ENCODE assay signal across 8 mouse cellular contexts in genomic region chr9:83350613-83351012, GRCm38 (mm10).
DNase-seq lines count a peak whose midpoint lies in the region; ATAC-seq lines count a peak whose summit lies in the region.

No protein-coding gene starts in this region.

- WGBS in limb, embryonic 15.5 days: 17% methylated on average over 5 of the region's 5 CpGs
- 19% methylated on average over 5 of the region's 5 CpGs for WGBS in stomach, embryonic 15.5 days

- no peaks in the 10 kb centered on the region for H3K36me3 ChIP-seq in limb, embryonic 15.5 days
- no peaks in the 10 kb centered on the region for H3K36me3 ChIP-seq in stomach, embryonic 15.5 days

- peak; percentile 27 to 60 for DNase-seq in cerebellum, postnatal 14 days
- no peak for DNase-seq in cerebellum, adult 11-12 months
- peak; percentile 59 for DNase-seq in urinary bladder, postnatal 14 days (ENCODE audit: low spot score)
- DNase-seq in urinary bladder, postnatal 10 days (ENCODE audit: low spot score): no peak
- peak; percentile 75 for DNase-seq in heart, postnatal 4 days
- no peak for DNase-seq in MN1 (ENCODE audit: low spot score)

- H3K27me3 ChIP-seq in limb, embryonic 15.5 days: no peaks in the 10 kb centered on the region
- H3K27me3 ChIP-seq in stomach, embryonic 15.5 days (replicated peaks): no peaks in the 10 kb centered on the region

- no peak overlapping the region for H3K9ac ChIP-seq in limb, embryonic 15.5 days
- no peak overlapping the region for H3K9ac ChIP-seq in stomach, embryonic 15.5 days

- no peak overlapping the region for H3K4me3 ChIP-seq in limb, embryonic 15.5 days
- H3K4me3 ChIP-seq in stomach, embryonic 15.5 days (replicated peaks): no peak overlapping the region

- peaks cover 28% of the 10 kb centered on the region for H3K4me1 ChIP-seq in limb, embryonic 15.5 days
- peaks cover 27% of the 10 kb centered on the region for H3K4me1 ChIP-seq in stomach, embryonic 15.5 days

- no peak overlapping the region for H3K4me2 ChIP-seq in limb, embryonic 15.5 days
- H3K4me2 ChIP-seq in stomach, embryonic 15.5 days: no peak overlapping the region

- no peaks in the 10 kb centered on the region for H3K9me3 ChIP-seq in limb, embryonic 15.5 days
- no peaks in the 10 kb centered on the region for H3K9me3 ChIP-seq in stomach, embryonic 15.5 days

- 0 out of 2 replicates have a peak overlapping the region, but pooled peaks have one; percentile 12 for H3K27ac ChIP-seq in limb, embryonic 15.5 days
- H3K27ac ChIP-seq in stomach, embryonic 15.5 days: peak overlapping the region; percentile 80

- ATAC-seq in limb, embryonic 15.5 days (ENCODE audit: insufficient number of reproducible peaks, low FRiP score, low TSS enrichment, low read depth): no peak
- peak; percentile 62; the same call in 1 of the 2 replicates for ATAC-seq in stomach, embryonic 15.5 days (ENCODE audit: insufficient read depth, low FRiP score, low read depth)

Comparison
In these comparisons a context has a peak if more than half of its experiments do, and no peak if none do; other contexts are left out.
1. DNase-seq: peak in cerebellum, postnatal 14 days (2 of 2), urinary bladder, postnatal 14 days (single experiment) and heart, postnatal 4 days (single experiment); none in cerebellum, adult 11-12 months (single experiment), urinary bladder, postnatal 10 days (single experiment) and MN1 (single experiment).